Mouse (Mus musculus): ENCODE data around the gene Xrcc5. TPM values are rescaled to one million over a fixed set of nuclear protein-coding genes. Genes with fewer than 3 reads are reported as not detected.
A peak's percentile ranks its signal among the peaks of the same experiment; 100 is the strongest.

Xrcc5 gene
- polyA plus RNA-seq (2017; shearing (Covaris generic)), result 10 to 100 TPM; 28.3 to 31.8 TPM

DNA sequence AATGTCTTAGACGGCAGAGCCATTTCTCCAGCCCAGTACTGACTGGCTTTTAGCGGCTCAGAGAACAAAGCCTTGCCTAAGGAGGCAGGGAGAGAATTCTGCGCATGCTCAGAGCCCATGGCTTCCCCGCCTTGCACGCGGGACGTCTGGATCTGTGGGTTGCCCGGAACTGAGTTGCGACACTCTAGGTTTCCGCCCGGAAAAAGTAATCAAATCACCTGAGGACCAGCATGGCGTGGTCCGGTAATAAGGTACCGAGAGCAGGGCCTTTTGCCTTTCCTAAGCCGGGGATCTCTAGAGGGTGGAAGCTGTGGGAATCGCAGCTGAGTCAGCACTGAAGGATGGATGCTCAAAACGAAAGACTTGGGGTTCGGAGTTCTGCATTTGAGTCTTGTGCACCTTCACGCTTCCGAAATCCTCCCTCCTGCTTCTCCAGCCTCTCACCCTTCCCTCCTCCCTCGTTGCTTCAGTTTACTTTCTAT lies at the start of gene Xrcc5:
Gene Xrcc5, plus strand, starts transcription at position 105 of the 482 bp plus-strand sequence.
- ATAC-seq, result peak; percentile 95

DNA sequence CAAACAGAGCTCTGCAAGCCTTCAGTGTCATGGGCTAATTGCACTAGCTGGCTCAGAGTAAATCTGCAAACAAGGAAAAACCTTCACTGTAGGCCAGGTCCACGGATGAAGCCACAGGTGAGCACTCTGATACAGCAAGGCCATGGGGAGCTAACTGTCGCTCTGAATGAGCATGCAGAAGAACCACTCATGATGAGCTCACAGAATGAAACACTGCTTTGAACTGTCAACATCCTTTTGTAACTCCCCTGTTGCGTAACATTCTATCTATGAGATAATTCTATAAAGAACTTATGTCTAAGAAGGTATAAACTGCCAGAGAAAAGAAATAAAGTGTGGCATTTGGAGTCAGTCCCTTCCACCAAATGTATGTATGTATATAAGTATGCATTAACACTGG lies 44.1 kb upstream of the Xrcc5 start:
- ATAC-seq, result no peak

- ATAC-seq, result no peak
These were observed 29.1 kb upstream of the Xrcc5 start for GRCm38 (mm10) chr1:72278085-72278484.

DNA sequence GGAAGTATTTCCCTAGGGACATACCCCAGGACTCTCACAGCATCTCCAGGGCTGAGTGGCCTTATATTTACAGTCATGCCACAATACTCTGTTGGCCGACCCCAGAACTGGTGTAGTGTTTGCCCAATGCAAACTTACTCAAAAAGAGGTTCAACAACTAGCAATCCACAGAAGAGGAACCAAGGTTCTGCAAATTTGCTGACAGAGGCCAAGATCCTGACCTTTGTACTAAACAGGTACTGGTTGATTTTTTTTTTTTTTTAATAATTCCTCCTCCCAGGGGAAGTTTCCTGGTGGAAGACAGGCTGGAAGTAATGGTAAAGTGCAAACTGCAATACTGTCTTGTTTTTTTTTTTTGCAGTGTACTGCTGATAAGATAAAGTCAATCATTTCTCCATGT lies 24.6 kb upstream of the Xrcc5 start:
- no peak for ATAC-seq

GRCm38 (mm10) chr1:72283992-72284485 lies 23.2 kb upstream of the Xrcc5 start, which contains the start of the genes Pecr and Tmem169:
Gene Pecr, minus strand, starts transcription at chr1:72284314.
Gene Tmem169, plus strand, starts transcription at chr1:72284369.
- ATAC-seq, result peak; percentile 99

- no peak for ATAC-seq
These were observed 22.7 kb upstream of the Xrcc5 start for GRCm38 (mm10) chr1:72284539-72284938.

- no peak for ATAC-seq
These were observed 20.3 kb upstream of the Xrcc5 start for GRCm38 (mm10) chr1:72286904-72287303.

DNA sequence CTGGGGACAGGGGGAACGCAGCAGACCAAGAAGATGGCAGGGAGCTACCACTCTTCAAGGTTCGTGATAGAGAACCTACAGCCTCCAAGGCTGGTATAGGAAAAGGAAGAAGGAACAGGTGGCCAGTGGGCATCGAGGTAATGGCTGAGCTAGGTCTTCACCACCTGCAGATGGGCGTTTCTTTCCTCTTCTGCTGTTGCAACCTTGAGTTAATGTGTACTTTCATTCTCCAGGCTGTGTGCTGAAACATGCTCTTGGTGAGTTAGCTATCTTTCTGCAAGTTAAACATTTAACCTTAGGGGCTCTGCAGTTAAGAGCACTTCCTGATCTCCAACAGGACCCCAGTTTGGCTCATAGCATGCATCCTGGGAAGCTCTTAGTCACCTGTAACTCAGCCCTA lies 19.3 kb upstream of the Xrcc5 start:
- ATAC-seq, result no peak

DNA sequence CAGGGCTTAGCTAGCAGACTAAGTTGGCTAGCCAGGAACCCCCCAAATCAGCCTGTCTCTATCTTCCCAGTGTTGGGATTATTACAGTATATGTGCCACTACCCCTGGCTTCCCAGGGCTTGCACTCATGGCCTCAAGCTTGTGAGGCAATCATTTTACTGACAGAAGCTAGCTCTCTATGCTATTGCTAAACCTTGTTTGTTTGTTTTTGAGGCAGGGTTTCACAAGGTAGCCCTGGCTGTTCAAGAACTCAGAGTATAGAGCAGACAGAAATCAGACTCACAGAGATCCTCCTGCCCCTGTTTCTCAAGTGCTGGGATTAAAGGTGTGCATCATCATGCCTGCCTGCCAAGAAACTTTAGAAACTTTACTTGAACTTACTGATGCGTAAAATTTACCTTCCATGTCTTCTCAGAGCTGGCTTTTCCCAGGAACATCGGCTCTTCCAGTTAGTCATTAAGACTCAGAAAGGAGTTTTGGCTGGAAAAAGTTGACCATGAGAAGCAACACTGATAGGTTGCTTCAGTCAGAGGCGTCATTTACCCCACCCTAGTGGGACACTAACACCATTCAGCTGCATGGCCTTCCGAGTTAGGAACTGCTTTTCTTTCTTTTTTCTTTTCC lies 18.6 kb upstream of the Xrcc5 start:
- ATAC-seq, result no peak

DNA sequence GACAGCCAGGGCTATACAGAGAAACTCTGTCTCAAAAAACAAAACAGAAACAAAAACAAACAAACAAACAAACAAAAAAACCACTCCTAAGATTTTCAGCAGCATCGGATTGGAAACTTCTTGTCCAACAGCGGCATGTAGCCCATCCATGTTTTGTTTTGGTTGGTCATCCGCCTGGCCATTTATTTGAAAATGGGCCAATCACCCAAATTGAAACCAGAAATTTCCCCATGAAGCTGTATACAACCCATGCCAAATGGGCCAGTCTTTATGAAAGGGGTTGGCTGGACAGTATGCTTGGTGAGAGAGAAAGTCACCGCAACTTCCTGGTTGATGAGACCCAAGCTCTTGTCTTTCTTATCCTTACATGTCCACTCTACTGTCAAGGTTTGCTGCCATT lies 16.3 kb upstream of the Xrcc5 start:
- no peak for ATAC-seq

GRCm38 (mm10) chr1:72291421-72291820 lies 15.8 kb upstream of the Xrcc5 start:
- no peak for ATAC-seq

GRCm38 (mm10) chr1:72291925-72292324 lies 15.3 kb upstream of the Xrcc5 start:
- ATAC-seq, result no peak

- no peak for ATAC-seq
These were observed 13.2 kb upstream of the Xrcc5 start for GRCm38 (mm10) chr1:72293869-72294663.

DNA sequence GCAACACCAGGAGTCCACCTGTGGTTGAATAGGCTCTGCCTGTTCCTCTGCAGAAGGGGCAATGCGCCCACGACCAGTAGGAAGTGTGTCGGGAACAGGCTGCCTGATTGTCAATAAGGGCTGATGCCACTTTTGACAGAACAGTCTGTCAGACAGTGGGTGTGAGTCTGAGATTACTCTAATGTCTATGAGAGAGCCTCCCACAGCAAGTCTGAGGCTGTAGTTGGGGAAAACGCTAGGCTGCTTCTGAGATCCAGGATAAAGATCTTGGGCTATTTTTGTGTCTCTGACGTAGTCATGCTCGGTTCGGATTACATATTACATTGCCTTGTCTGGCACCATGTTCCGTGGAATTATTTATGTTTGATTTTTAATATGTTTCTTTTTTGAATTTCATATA lies 11.5 kb upstream of the Xrcc5 start:
- ATAC-seq, result no peak

GRCm38 (mm10) chr1:72301845-72302244 lies 5.4 kb upstream of the Xrcc5 start:
- no peak for ATAC-seq

DNA sequence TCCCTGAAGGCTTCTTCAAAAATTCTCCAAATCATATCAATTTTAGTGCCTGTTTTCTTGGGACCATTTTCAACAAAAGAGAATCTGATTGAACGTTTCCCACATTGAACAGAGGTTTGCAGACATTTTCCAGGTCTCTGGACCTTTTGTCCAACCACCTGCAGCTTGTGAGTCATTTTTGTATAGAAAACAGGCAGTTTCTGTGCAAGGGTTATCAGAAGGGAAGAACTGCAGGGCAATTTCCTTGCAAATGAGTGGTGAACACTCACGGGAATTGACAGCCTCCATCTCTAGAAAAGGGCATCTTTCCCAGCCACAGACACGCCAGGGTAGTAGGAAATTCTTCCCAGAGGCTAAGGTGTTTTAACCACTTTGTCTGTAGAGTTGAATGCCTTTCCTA lies 980 bp upstream of the Xrcc5 start:
- ATAC-seq, result no peak

DNA sequence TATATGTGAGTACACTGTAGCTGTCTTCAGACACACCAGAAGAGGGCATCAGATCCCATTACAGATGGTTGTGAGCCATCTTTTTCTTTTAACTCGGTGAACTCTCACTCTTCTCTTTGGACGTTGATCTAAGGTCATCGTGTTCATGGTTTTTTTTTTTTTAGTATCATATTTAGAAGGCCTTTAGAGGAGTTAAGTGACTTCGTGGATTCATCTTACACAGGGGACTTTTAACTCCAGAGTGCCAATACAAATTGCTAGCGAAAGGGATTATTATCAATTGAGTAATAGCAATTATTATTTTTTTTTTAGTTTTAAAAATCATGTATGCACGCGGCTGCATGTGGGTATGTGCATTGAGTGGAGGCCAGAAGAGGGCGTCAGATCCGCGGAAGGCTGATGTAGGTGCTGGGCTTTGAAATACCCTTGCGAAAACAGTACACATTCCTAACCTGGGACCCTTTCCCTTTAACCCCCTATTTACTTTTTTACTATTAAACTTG lies 491 bp upstream of the Xrcc5 start:
- ATAC-seq, result peak; percentile 41

DNA sequence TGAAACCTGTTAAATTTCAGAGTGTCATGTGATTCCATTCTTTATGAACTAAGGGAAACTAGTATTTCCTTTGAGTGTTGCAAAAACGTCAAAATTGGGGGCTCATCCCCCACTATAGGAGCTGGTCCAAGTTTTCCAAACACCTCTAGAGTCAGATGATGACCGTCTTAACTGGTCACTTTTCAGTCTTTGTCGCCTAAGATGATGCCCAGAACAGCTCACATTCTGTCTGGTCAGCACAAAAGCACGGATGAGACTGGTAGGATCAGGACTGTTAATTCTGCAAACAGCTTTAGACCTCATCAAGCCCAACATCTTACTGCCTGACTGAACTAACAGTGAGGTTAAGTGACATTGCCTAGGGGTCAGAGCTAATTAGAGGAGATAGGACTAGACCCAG lies 1.7 kb downstream of the Xrcc5 start:
- no peak for ATAC-seq

- ATAC-seq, result no peak
These were observed 2.7 kb downstream of the Xrcc5 start for GRCm38 (mm10) chr1:72309744-72310424.

- ATAC-seq, result no peak
These were observed 5.6 kb downstream of the Xrcc5 start for GRCm38 (mm10) chr1:72312701-72313398.

- ATAC-seq, result peak; percentile 54
These were observed 6.3 kb downstream of the Xrcc5 start for GRCm38 (mm10) chr1:72313399-72314039.

DNA sequence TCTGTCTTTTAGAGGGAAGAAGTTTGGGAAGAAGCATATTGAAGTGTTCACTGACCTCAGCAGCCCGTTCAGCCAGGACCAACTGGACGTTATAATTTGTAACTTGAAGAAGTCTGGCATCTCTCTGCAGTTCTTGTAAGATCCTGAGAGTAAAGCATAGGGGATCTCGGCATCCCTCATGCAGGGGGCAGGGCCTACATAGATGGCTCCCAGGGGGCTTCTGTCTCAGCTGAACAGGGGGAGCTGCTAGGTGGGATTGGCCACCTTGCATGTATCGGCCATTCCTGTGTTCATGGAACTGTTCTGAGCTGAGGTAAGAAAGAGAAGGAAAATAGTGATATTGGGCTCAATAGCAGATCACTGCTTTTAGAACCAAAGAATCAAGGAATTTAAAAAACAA lies 8.2 kb downstream of the Xrcc5 start:
- no peak for ATAC-seq

Data from activated CD4-positive, CD25-positive, alpha-beta regulatory T cell, adult 4 months (primary cell).